Mouse (Mus musculus) forelimb bud, embryonic 11.5 days (tissue): ENCODE measurements at regions not wholly inside any gene's neighbourhood (a gene's known extent, or its start where the extent isn't known, plus 50 kb on each side); places are given as distances from the start of the nearest gene placed in this dataset.

Experiments
- DNase-seq: peaks from one replicate; pipeline ENCODE4 v3.0.0-alpha.2; 2012; ENCODE audit warnings: low read depth, low spot score

GRCm38 (mm10) chr6:100176914-100177560 is 110.2 kb downstream of the Rybp start:
- no peak for DNase-seq

DNA sequence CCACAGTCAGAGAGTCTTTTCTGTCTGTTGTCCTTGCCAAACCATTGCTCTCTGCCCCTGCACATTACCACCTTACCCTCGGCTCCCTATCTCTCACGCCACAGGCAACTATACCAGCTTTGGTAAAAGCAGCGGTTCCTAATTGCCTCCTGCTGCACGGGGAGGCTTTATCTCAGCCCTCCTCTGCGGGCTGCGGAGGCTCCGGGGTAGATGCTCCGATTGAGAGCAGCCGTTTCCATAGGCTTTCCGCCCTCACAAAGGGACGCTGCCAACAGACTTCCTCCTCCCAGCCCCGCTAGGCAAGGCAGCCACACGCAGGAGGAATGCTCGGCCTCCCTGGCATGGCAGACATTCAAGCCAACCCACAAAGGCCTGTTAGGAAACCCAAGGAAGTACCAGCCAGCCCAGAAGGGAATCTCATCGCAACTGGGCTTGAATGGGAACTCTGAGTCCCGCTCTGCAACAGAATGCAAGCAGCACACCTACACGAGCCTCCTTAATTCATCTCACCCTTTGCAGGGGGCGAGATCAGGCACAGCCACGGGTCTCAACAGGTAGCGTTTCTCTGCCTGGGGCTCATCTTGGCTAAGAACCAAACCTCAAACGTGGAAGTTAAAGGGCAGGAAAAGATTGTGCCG is 116.5 kb downstream of the Rybp start:
- DNase-seq, result no peak

GRCm38 (mm10) chr6:100167321-100167720 is 120.0 kb downstream of the Rybp start:
- no peak for DNase-seq

DNA sequence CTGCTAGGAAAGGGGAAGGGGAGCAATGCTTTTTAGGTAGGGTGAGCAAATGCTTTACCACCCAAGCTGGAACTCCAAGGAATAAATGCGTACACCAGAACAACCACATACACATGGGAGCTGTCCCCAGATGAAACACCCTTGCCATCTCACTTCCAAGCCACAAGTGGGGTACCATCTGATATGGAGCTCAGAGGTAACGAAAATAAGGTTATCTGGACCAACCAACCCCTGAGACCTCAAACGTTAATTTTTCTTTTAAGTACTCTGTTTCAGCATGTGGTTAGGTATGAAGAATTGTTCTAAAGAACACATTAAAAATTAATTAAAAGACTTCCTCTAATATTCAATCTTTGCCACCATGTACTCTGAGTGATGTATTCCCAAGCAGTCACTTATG is 121.5 kb downstream of the Rybp start:
- DNase-seq, result no peak

- no peak for DNase-seq
These were observed 123.1 kb downstream of the Rybp start for GRCm38 (mm10) chr6:100164162-100164561.

- no peak for DNase-seq
These were observed 123.5 kb downstream of the Rybp start for GRCm38 (mm10) chr6:100163814-100164130.

GRCm38 (mm10) chr6:100162961-100163813 is 124.1 kb downstream of the Rybp start:
- DNase-seq, result peak; percentile 76

DNA sequence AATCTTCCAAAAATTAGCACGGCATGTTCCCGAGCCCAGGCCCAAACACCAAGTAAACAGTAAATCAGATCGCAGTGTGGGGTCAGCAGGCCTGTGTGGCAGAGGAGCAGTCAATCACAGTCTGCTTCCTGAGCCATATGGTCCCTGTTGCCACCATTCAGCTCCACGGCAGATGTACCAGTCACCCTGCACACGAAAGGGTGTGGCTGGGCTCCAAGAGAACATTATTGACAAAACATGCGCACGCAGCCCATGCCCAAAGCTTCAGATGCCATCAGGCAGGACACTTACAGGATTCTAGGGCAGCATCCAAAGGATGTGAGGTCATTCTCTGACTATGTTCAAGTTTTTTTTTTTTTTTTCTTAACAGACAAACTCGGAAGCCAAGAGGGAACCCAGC is 126.6 kb downstream of the Rybp start:
- DNase-seq, result no peak

DNA sequence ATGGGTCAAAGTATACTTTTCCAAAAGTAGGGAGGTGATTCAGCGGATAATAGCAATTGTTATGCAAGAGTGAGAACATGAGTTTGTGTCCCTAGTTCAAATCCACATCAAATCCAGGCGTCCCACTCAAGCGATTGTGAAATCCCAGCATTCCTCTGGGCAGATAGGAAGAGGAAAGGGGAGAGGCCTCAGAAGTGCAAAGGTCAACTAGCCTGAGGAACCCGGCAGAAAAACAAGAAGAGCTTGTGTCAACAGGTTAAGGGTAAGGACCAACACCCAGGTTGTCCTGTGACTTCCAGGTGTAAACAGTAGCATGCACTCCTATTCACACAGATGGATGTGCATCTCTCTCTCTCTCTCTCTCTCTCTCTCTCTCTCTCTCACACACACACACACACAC is 127.5 kb downstream of the Rybp start:
- no peak for DNase-seq

DNA sequence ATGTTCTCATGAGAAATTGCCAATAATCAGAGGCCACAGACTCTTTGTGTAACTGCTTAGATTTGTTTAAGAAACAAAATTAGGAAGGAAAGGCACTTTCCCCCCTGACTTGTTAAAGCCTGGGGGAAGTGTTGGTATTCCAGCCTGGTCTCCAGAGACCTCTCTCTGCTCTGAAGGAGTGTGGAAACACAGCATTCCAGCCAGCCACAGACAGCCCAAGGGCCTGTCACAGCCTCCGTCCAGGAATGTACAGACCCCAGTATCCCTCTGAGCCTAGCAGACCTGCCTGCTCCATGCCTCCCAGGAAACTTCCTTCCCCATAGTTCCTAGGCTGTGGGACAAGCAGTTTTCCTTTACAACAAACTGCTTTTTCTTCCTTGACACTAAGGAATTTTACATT is 128.0 kb downstream of the Rybp start:
- DNase-seq, result peak; percentile 52

DNA sequence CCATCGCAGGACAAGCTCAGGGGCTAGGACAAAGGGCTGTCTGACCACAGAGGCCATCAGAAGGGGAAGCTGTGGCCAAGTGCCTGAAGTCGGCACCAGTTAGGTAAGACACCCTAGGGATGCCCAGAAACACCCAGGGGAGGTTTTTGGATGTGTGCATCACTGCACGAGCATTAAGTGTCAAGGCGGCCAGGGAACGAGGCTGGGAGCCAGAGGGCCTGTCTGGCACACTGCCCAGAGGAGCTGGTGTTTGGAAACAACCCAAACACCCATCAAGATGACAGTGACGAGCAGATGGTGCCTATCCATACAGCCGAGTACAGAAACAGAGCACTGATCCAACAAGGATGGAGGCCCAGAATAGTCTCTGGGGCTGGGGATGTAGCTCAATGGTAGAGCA is 130.0 kb downstream of the Rybp start:
- DNase-seq, result no peak

DNA sequence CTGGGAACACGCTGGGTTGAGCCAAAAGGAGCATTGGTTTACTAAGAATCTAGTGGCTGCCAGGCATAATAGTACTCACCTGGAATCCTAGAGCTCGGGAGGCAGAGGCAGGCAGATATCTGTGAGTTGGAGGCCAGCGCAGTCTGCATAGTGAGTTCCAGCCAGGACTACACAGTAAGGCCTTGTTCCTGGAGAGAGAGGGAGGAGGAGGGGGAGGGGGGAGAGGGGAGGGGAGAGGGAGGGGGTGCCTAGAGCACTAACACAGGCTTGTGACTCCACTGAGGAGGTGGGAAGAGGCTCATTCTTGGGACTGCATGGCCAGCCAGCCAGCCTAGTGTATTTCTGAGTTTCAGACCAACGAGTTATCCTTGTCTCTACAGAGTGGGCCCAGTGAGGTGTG is 131.1 kb downstream of the Rybp start:
- no peak for DNase-seq

DNA sequence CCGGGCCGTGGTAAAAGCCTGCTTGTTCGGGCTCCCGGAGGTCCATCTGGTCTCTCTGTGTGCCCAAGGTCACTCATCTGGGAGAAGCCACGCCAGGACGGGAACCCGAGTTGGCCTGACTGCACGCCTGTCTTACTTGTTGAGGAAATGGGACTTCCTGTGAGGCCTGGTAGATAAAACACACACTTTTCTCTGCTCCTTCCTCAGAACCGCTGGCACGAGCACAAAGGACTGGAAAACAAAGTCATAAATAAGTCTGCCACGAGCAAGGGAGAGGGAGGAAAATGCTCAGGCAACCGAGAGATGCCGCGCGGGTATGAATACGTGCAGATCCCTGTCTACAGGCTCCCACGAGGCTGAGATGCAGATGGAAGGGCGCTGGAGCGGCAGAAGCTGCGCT is 131.6 kb downstream of the Rybp start:
- no peak for DNase-seq

DNA sequence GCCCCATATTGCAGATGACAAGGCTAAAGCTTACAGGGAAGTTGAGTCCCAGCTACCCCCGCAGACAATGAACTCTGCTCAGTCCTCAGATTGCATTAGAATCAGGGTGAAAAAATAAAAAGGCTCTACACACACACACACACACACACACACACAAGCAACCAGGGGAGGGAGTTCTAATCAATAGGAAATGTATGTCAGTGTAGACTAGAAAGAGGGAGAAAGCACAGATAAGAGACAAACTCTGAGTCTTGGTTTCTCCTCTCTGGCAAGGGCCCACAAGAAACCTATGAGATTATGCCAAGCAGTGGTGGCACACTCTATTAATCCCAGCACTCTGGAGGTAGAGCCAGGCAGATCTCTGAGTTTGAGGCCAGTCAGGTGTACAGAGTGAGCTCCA is 135.8 kb downstream of the Rybp start:
- no peak for DNase-seq

- no peak for DNase-seq
These were observed 136.5 kb downstream of the Rybp start for GRCm38 (mm10) chr6:100150703-100151208.

DNA sequence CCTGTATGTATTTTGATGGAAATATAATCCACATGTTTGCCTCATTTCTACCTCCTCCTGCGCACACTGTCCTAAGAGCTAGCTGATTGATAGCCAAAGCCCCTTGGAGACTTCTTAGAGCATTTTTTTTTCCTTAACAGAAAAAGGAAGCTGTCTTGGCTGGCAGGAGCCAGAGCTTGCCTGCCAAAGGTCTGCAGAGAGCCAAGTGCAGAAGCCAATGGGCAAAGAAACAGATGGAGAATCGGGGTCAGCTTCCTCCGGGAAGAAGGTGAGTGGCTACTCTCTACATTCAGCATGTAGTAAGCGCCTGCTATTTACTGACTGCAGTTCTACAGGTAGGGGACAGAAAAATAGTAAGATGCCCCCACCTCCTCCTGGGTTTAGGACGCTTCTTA is 137.8 kb downstream of the Rybp start:
- no peak for DNase-seq

DNA sequence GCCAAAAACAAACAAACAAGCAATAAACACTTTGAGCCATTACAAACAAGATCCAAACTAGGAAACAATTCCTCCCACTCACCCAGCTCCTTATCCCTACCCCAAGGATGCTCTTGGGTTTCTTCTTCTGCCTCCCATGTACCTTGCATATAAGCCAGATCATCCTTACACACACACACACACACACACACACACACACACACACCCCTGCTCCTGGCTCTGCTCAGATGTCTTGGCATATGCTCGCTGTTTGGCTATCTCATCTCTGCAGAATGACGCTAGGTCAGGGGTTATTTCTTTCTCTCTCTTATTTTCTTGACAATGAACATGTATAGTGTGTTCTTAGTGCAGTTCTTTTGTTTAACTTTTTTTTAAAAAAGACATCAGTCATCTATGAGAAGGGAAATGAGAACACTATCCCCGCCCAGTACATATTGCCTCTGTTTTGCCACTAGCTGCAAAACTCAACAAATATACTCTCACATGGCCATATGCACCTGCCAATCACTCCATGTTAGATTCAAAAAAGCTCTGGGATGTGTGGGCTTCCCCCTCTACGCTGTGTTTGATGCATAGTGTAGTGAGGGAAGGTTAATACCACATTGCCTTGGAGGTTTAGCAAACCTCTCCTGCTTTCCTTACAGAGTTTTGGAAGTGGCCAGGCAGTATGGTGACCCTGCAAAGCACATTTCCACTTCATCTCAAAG is 138.4 kb downstream of the Rybp start:
- no peak for DNase-seq

GRCm38 (mm10) chr6:100146360-100146935 is 140.8 kb downstream of the Rybp start:
- no peak for DNase-seq

DNA sequence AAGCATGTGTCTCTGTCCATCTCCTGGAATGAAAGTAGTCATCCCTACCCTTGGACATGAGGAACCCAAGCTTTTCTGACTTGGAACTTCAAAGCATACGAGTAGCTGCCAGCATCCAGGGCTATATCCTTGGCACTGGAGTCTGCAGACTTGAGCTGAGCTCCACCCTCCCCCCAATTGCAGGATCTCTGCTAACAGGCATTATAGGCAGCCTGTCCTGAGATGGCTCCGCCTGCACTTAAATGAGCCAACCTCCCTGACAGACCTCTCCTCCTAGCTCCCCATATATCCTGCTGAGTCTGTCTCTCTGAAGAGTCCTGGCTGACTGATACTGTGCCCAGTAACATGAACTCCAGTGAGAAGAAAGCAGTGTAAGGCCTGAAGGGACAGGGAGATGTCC is 141.4 kb downstream of the Rybp start:
- DNase-seq, result no peak

GRCm38 (mm10) chr6:100144544-100145287 is 142.6 kb downstream of the Rybp start:
- DNase-seq, result no peak
